13 mouse cellular contexts compared by ENCODE assay signal in the genomic region with DNA sequence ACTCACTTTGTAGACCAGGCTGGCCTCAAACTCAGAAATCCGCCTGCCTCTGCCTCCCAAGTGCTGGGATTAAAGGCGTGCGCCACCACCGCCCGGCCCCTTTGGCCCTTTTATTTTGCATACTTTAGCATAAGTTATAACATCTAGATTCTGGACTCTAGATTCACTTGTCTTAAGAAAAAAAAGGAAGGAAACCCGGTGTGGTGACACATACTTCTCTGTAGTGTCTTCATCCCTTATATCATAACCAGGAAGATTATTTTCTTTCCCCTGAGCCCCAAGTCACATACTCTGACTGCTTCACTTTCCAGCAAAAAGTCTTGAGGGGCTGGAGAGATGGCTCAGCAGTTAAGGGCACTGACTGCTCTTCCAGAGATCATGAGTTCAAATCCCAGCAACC. TPM values are rescaled to one million over a fixed set of nuclear protein-coding genes. Genes with fewer than 3 reads are reported as not detected.
DNase-seq lines count a peak whose midpoint lies in the region; ATAC-seq and TF ChIP-seq lines count a peak whose summit lies in the region.
"Not testable (repeated sequence)": the region's sequence is repeated elsewhere in the genome, so short reads cannot be mapped to it uniquely, and the experiment has no call there.
"Had no signal": no experiment of that assay in that cellular context is flagged by ENCODE, and none has a peak within 500 bp of the region (broad histone marks: within the 10 kb centered on the region; RNA-seq: fewer than 3 reads in every experiment).

No protein-coding gene starts in this region.

- TF ChIP-seq CTCF in layer of hippocampus, adult 2 months (conservative IDR thresholded peaks at IDR 0.05); liver, embryonic 14.5 days (IDR thresholded peaks at IDR 0.05; ENCODE audit: low read depth): not testable (repeated sequence)

- WGBS in embryonic facial prominence, embryonic 10.5 days, result 59% methylated on average over 6 of the region's 6 CpGs
- 60% methylated on average over 6 of the region's 6 CpGs for WGBS in hindbrain, embryonic 14.5 days
- WGBS in liver, embryonic 14.5 days (ENCODE audit: insufficient replicate concordance), result 34% methylated on average over 6 of the region's 6 CpGs
- WGBS in midbrain, embryonic 13.5 days, result 69% methylated on average over 6 of the region's 6 CpGs

- not testable (repeated sequence) for H3K27me3 ChIP-seq in embryonic facial prominence, embryonic 10.5 days (replicated peaks; ENCODE audit: low read depth, poor library complexity, severe bottlenecking); hindbrain, embryonic 14.5 days (ENCODE audit: control insufficient read depth, insufficient read depth, low read length); liver, embryonic 14.5 days (ENCODE audit: control insufficient read depth, insufficient read depth, low read length); midbrain, embryonic 13.5 days; splenic B cell, adult 2 months (ENCODE audit: control insufficient read depth, insufficient read depth, low read length, poor library complexity, severe bottlenecking)

- peaks cover 18% of the 10 kb centered on the region for H3K36me3 ChIP-seq in embryonic facial prominence, embryonic 10.5 days (replicated peaks)
- H3K36me3 ChIP-seq in hindbrain, embryonic 14.5 days (replicated peaks; ENCODE audit: control insufficient read depth, insufficient read depth); liver, embryonic 14.5 days (replicated peaks; ENCODE audit: control insufficient read depth, insufficient read depth, low read depth); splenic B cell, adult 2 months (ENCODE audit: control insufficient read depth, insufficient read depth, low read length, poor library complexity, severe bottlenecking): not testable (repeated sequence)
- H3K36me3 ChIP-seq in midbrain, embryonic 13.5 days, result peaks cover 17% of the 10 kb centered on the region

- H3K4me2 ChIP-seq in hindbrain, embryonic 14.5 days (replicated peaks), result peak overlapping the region; percentile 33
- H3K4me2 ChIP-seq in liver, embryonic 14.5 days (ENCODE audit: low read depth), result peak overlapping the region; percentile 80
- H3K4me2 ChIP-seq in midbrain, embryonic 13.5 days (replicated peaks), result peak overlapping the region; percentile 25; the same call in 1 of the 2 replicates

- peak overlapping the region; percentile 63; the same call in 1 of the 2 replicates for H3K4me3 ChIP-seq in embryonic facial prominence, embryonic 10.5 days
- H3K4me3 ChIP-seq in hindbrain, embryonic 14.5 days (replicated peaks; ENCODE audit: low read length); layer of hippocampus, adult 2 months; midbrain, embryonic 13.5 days (replicated peaks): not testable (repeated sequence)
- peak overlapping the region in 1 of 2 experiments; percentile 59; a peak in 1 of 4 replicates for H3K4me3 ChIP-seq in liver, embryonic 14.5 days (ENCODE audit: insufficient read depth in 1 of 2, low read depth in 2 of 2, low read length in 2 of 2)

- peaks cover 35% of the 10 kb centered on the region for H3K4me1 ChIP-seq in embryonic facial prominence, embryonic 10.5 days
- peaks cover 15% of the 10 kb centered on the region for H3K4me1 ChIP-seq in hindbrain, embryonic 14.5 days (replicated peaks; ENCODE audit: control insufficient read depth, insufficient read depth, low read length)
- peaks cover 41 to 45% of the 10 kb centered on the region in 2 experiments for H3K4me1 ChIP-seq in liver, embryonic 14.5 days (replicated peaks; ENCODE audit: control insufficient read depth in 2 of 2, insufficient read depth in 2 of 2, low read length in 1 of 2)
- H3K4me1 ChIP-seq in midbrain, embryonic 13.5 days (replicated peaks), result peaks cover 18% of the 10 kb centered on the region

- H3K9me3 ChIP-seq in embryonic facial prominence, embryonic 10.5 days; hindbrain, embryonic 14.5 days (ENCODE audit: control insufficient read depth, low read length); liver, embryonic 14.5 days (ENCODE audit: control insufficient read depth, low read length); midbrain, embryonic 13.5 days: not testable (repeated sequence)

- TF ChIP-seq EP300 in liver, embryonic 14.5 days (IDR thresholded peaks at IDR 0.05; ENCODE audit: low read depth), result not testable (repeated sequence)

- peak; percentile 38 for ATAC-seq in granulocyte monocyte progenitor cell, adult 5-6 weeks (replicated peaks; ENCODE audit: poor library complexity, severe bottlenecking)
- ATAC-seq in hindbrain, embryonic 14.5 days (ENCODE audit: low FRiP score); liver, embryonic 14.5 days (ENCODE audit: insufficient read depth); midbrain, embryonic 13.5 days: not testable (repeated sequence)

- peak; percentile 83 for DNase-seq in 416B (ENCODE audit: low read depth)
- DNase-seq in embryonic facial prominence, embryonic 10.5 days (ENCODE audit: low spot score); hindbrain, embryonic 14.5 days (ENCODE audit: low spot score); layer of hippocampus, adult 2 months (ENCODE audit: low spot score in 2 of 2); liver, embryonic 14.5 days (ENCODE audit: low read depth in 3 of 3, low spot score in 3 of 3): not testable (repeated sequence)
- DNase-seq in splenic B cell, adult 2 months (ENCODE audit: low read depth, low spot score), result peak; percentile 61

- not testable (repeated sequence) for H3K9ac ChIP-seq in hindbrain, embryonic 14.5 days; liver, embryonic 14.5 days (replicated peaks); midbrain, embryonic 13.5 days (replicated peaks)

- H3K27ac ChIP-seq in embryonic facial prominence, embryonic 10.5 days (replicated peaks), result peak overlapping the region; percentile 92; the same call in 1 of the 2 replicates
- not testable (repeated sequence) for H3K27ac ChIP-seq in hindbrain, embryonic 14.5 days; midbrain, embryonic 13.5 days
- H3K27ac ChIP-seq in layer of hippocampus, adult 2 months, result peak overlapping the region; percentile 97; the same call in 1 of the 2 replicates
- peak overlapping the region; percentile 58 for H3K27ac ChIP-seq in liver, embryonic 14.5 days

RNA-seq across cellular contexts. Expression of a gene that starts 3.8 kb away (rescaled TPM):
- 70.9 and 71.1 TPM in 2 replicates for polyA plus RNA-seq in embryonic facial prominence, embryonic 10.5 days (2016; fragmentation: Nextera tagmentation; extraction: Ambion mirVana)
- total RNA-seq in granulocyte monocyte progenitor cell, adult 5-6 weeks (2014; fragmentation: Nextera tagmentation), result 19.6 and 60.2 TPM in 2 replicates
- total RNA-seq in granulocyte monocyte progenitor cell, adult 5-6 weeks (2017), result 31.3 and 38.6 TPM in 2 replicates
- polyA plus RNA-seq in hindbrain, embryonic 14.5 days (2014; fragmentation: Nextera tagmentation; extraction: Ambion mirVana), result 93.8 and 99.7 TPM in 2 replicates
- total RNA-seq in layer of hippocampus, adult 2 months (2021), result 100 to 1,000 TPM; 111 to 123 TPM
- 28.8 and 33.2 TPM in 2 replicates for polyA plus RNA-seq in liver, embryonic 14.5 days (2012; rRNA removed)
- polyA plus RNA-seq in liver, embryonic 14.5 days (2014; fragmentation: Nextera tagmentation; extraction: Ambion mirVana), result 29.4 TPM in 2 replicates
- 79.8 and 80.9 TPM in 2 replicates for polyA plus RNA-seq in midbrain, embryonic 13.5 days (2015; fragmentation: Nextera tagmentation; extraction: Ambion mirVana)

RNA-seq across cellular contexts. Expression of a gene that starts 17.7 kb away (rescaled TPM):
- not detected in 2 replicates for polyA plus RNA-seq in embryonic facial prominence, embryonic 10.5 days (2016; fragmentation: Nextera tagmentation; extraction: Ambion mirVana)
- not detected in 2 replicates for total RNA-seq in granulocyte monocyte progenitor cell, adult 5-6 weeks (2014; fragmentation: Nextera tagmentation)
- not detected in 2 replicates for total RNA-seq in granulocyte monocyte progenitor cell, adult 5-6 weeks (2017)
- not detected in 2 replicates for polyA plus RNA-seq in hindbrain, embryonic 14.5 days (2014; fragmentation: Nextera tagmentation; extraction: Ambion mirVana)
- total RNA-seq in layer of hippocampus, adult 2 months (2021), result under 1 TPM; 0.07 to 0.08 TPM
- polyA plus RNA-seq in liver, embryonic 14.5 days (2012; rRNA removed), result not detected in 2 replicates
- polyA plus RNA-seq in liver, embryonic 14.5 days (2014; fragmentation: Nextera tagmentation; extraction: Ambion mirVana), result not detected in 2 replicates
- polyA plus RNA-seq in midbrain, embryonic 13.5 days (2015; fragmentation: Nextera tagmentation; extraction: Ambion mirVana), result 0.05 and 0.08 TPM in 2 replicates
- total RNA-seq: layer of hippocampus, postnatal 14 days; left cerebral cortex, postnatal 4 days; megakaryocyte progenitor cell, adult 5-6 weeks had no signal
- polyA plus RNA-seq: G1E; hindbrain, embryonic 11.5 days had no signal

RNA-seq across cellular contexts. Expression of a gene that starts 21.9 kb away (rescaled TPM):
- 0.14 TPM in 1 of 2 replicates, not detected in the other for polyA plus RNA-seq in embryonic facial prominence, embryonic 10.5 days (2016; fragmentation: Nextera tagmentation; extraction: Ambion mirVana)
- not detected in 2 replicates for total RNA-seq in granulocyte monocyte progenitor cell, adult 5-6 weeks (2014; fragmentation: Nextera tagmentation)
- total RNA-seq in granulocyte monocyte progenitor cell, adult 5-6 weeks (2017), result not detected in 2 replicates
- 0.11 and 0.26 TPM in 2 replicates for polyA plus RNA-seq in hindbrain, embryonic 14.5 days (2014; fragmentation: Nextera tagmentation; extraction: Ambion mirVana)
- under 1 TPM in 1 of 2 experiments, not detected in 1; 0.17 TPM for total RNA-seq in layer of hippocampus, adult 2 months (2021)
- 0.03 and 0.15 TPM in 2 replicates for polyA plus RNA-seq in liver, embryonic 14.5 days (2012; rRNA removed)
- not detected in 2 replicates for polyA plus RNA-seq in liver, embryonic 14.5 days (2014; fragmentation: Nextera tagmentation; extraction: Ambion mirVana)
- 0.19 and 0.34 TPM in 2 replicates for polyA plus RNA-seq in midbrain, embryonic 13.5 days (2015; fragmentation: Nextera tagmentation; extraction: Ambion mirVana)
- total RNA-seq: layer of hippocampus, postnatal 14 days; left cerebral cortex, postnatal 4 days; megakaryocyte progenitor cell, adult 5-6 weeks had no signal
- polyA plus RNA-seq: hindbrain, embryonic 11.5 days had no signal

RNA-seq across cellular contexts. Expression of a gene that starts 22.1 kb away (rescaled TPM):
- 9.9 and 11.0 TPM in 2 replicates for polyA plus RNA-seq in embryonic facial prominence, embryonic 10.5 days (2016; fragmentation: Nextera tagmentation; extraction: Ambion mirVana)
- 11.3 and 16.8 TPM in 2 replicates for total RNA-seq in granulocyte monocyte progenitor cell, adult 5-6 weeks (2014; fragmentation: Nextera tagmentation)
- total RNA-seq in granulocyte monocyte progenitor cell, adult 5-6 weeks (2017), result 4.5 and 24.3 TPM in 2 replicates
- polyA plus RNA-seq in hindbrain, embryonic 14.5 days (2014; fragmentation: Nextera tagmentation; extraction: Ambion mirVana), result 70.0 and 74.7 TPM in 2 replicates
- 100 to 1,000 TPM; 173 to 180 TPM for total RNA-seq in layer of hippocampus, adult 2 months (2021)
- 6.1 and 7.1 TPM in 2 replicates for polyA plus RNA-seq in liver, embryonic 14.5 days (2012; rRNA removed)
- 3.4 TPM in 2 replicates for polyA plus RNA-seq in liver, embryonic 14.5 days (2014; fragmentation: Nextera tagmentation; extraction: Ambion mirVana)
- polyA plus RNA-seq in midbrain, embryonic 13.5 days (2015; fragmentation: Nextera tagmentation; extraction: Ambion mirVana), result 45.0 and 45.9 TPM in 2 replicates

RNA-seq across cellular contexts. Expression of a gene that starts 24.9 kb away (rescaled TPM):
- 77.2 and 80.2 TPM in 2 replicates for polyA plus RNA-seq in embryonic facial prominence, embryonic 10.5 days (2016; fragmentation: Nextera tagmentation; extraction: Ambion mirVana)
- 119 and 155 TPM in 2 replicates for total RNA-seq in granulocyte monocyte progenitor cell, adult 5-6 weeks (2014; fragmentation: Nextera tagmentation)
- 33.7 and 36.5 TPM in 2 replicates for total RNA-seq in granulocyte monocyte progenitor cell, adult 5-6 weeks (2017)
- polyA plus RNA-seq in hindbrain, embryonic 14.5 days (2014; fragmentation: Nextera tagmentation; extraction: Ambion mirVana), result 79.2 and 82.1 TPM in 2 replicates
- total RNA-seq in layer of hippocampus, adult 2 months (2021), result 10 to 100 TPM; 29.5 to 33.9 TPM
- polyA plus RNA-seq in liver, embryonic 14.5 days (2012; rRNA removed), result 52.5 and 64.8 TPM in 2 replicates
- polyA plus RNA-seq in liver, embryonic 14.5 days (2014; fragmentation: Nextera tagmentation; extraction: Ambion mirVana), result 99.9 and 101 TPM in 2 replicates
- polyA plus RNA-seq in midbrain, embryonic 13.5 days (2015; fragmentation: Nextera tagmentation; extraction: Ambion mirVana), result 78.7 and 82.1 TPM in 2 replicates

Comparison
In these comparisons a context has a peak if more than half of its experiments do, and no peak if none do; other contexts are left out.
1. H3K4me2 ChIP-seq: peak in every context shown above with its lines; median percentile 80 in liver, embryonic 14.5 days; 33 in hindbrain, embryonic 14.5 days; 25 in midbrain, embryonic 13.5 days.